Mouse (Mus musculus) megakaryocyte, embryonic 14.5 days (primary cell): ENCODE measurements around the gene Hacl1. TPM values are rescaled to one million over a fixed set of nuclear protein-coding genes. Genes with fewer than 3 reads are reported as not detected.

Experiments
- H3K27me3 ChIP-seq: replicated peaks from 2 replicates; pipeline ENCODE3; 2012; ENCODE audit warnings: inconsistent platforms
- H3K36me3 ChIP-seq: replicated peaks from 2 replicates; pipeline ENCODE3; 2012; ENCODE audit warnings: low read length, inconsistent platforms, mixed read lengths
- H3K4me1 ChIP-seq: 2 replicates; pipeline ENCODE4 v1.6.1; 2012; ENCODE audit warnings: inconsistent platforms
- H3K4me3 ChIP-seq: replicated peaks from 2 replicates; pipeline ENCODE3; 2012; ENCODE audit warnings: moderate library complexity, mild to moderate bottlenecking, inconsistent platforms
- H3K9me3 ChIP-seq: 2 replicates; pipeline ENCODE4 v1.6.1; 2012; ENCODE audit warnings: inconsistent platforms
- FLI1 ChIP-seq: IDR thresholded peaks from 2 replicates; pipeline ENCODE4 v1.6.1; 2012; ENCODE audit warnings: low read length, inconsistent platforms, mixed read lengths
- GATA1 ChIP-seq: IDR thresholded peaks from 3 replicates; pipeline ENCODE4 v1.6.1; 2012; ENCODE audit warnings: mixed read lengths, low read length, inconsistent platforms, borderline replicate concordance
- polyA plus RNA-seq: library from polyadenylated mRNA; stranded (reverse); fragments of >175 nt; gene quantifications from 2 replicates; pipeline ENCODE4 v1.2.3, GENCODE M21; 2012; ENCODE audit warnings: low replicate concordance; ENCODE audit not compliant: insufficient read depth

Hacl1 gene
- polyA plus RNA-seq, 1 experiment, result 2.9 TPM

DNA sequence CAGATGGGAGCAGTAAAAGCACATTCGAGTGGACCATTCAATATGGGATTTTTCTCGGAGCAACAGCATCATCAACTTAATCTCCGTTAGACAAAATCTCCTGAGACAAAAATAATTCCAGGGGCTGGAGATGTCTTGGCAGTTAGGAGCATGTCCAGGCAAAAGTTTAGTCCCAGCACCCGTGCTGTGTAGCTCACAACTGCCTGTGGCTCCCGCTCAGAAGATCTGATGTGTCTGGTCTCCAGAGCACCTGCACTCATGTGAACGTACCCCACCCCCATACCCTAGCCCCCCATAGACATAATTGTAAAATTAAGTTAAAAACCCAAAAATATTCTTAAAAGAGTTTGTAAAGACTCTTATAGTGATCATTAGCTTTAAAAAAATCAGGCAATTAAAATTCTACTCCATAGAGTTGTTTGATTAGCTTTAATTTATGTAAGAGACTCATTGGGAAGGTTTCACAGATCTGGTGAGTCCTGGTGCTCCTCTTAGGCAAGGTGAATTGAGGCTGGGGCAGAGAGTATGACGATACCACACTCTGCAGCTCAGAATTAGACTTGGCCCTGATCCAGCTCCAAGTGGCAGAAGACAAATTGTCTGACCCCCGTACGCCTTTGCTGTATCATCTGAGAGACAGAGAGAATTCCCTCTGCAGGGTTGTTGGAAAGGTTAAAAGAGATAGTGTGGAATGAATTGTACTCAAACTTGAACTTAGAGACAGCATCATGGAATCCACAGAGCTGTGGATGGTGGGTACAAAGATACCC, 62.9 kb downstream of the Hacl1 start:
- no peaks in the 10 kb centered on the region for H3K36me3 ChIP-seq
- H3K9me3 ChIP-seq, result peaks cover 9% of the 10 kb centered on the region
- TF ChIP-seq GATA1 (no peak), FLI1 (no peak)
- peaks cover 23% of the 10 kb centered on the region for H3K4me1 ChIP-seq
- H3K27me3 ChIP-seq, result peaks cover 49% of the 10 kb centered on the region
- no peak overlapping the region for H3K4me3 ChIP-seq

DNA sequence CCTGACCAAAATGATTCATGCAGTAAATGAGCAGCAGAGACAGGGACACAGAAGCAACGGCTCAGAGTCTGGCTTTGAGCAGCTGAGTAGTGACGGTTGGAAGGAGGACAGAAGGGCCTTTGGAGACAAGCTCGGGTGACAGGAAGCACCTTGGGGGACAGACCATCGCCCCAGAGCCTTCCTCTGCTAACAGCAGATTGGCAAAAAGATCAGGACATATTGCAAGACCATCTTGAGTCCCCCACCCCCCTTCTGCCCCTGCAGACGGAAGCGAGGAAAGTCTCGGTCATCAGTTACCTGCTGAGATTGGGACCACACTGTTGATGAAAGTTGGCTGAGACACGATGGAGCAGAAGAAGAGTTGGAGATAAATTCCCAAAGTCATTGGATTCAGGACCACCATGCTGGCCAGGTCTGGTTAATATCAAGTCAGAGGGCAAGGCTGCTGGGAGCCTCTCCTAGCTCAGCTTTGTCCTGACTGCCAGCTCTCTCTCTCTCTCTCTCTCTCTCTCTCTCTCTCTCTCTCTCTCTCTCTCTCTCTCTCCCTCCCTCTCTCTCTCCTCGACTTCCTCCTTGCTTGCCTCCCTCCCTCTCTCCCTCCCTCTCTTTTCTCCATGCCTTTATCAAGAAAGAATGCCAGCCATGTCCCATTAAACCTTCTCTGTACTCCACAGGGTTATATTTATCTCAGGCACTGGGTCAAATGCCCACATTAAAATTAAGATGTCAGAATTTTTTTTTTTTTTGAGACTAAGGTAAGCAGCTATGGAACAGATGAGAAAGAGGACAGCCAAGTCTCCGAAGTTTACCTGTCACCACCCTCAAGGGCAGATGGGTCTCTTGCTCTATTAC, 64.0 kb downstream of the Hacl1 start:
- Histone ChIP-seq H3K4me1 (peaks cover 33% of the 10 kb centered on the region), H3K27me3 (peaks cover 58% of the 10 kb centered on the region), H3K36me3 (no peaks in the 10 kb centered on the region), H3K4me3 (no peak overlapping the region), H3K9me3 (peaks cover 9% of the 10 kb centered on the region)
- TF ChIP-seq FLI1 (no peak), GATA1 (no peak)

DNA sequence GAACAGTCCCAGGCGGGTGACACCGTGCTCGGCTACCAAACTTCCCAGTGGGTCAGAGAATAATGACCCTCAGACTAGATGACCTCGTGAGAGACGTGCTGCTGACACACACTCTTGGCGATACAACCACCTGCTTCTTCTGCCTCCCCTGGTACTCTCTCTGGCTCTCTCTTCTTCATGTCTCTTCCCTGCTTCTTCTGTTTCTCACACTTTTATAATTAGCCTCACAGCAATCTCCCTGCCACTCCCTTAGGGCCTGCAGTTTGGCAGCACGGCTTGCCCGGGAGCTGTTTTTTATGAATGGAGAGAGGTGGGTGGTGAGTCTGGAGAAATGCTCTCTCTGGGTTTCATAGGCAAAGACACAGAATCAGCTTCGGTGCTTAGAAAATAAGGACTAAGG, 65.2 kb downstream of the Hacl1 start:
- H3K4me3 ChIP-seq, result no peak overlapping the region
- peaks cover 38% of the 10 kb centered on the region for H3K4me1 ChIP-seq
- no peaks in the 10 kb centered on the region for H3K36me3 ChIP-seq
- TF ChIP-seq FLI1, result no peak
- no peak for TF ChIP-seq GATA1
- H3K27me3 ChIP-seq, result peaks cover 61% of the 10 kb centered on the region
- H3K9me3 ChIP-seq, result peaks cover 2% of the 10 kb centered on the region; the same call in 1 of the 2 replicates

DNA sequence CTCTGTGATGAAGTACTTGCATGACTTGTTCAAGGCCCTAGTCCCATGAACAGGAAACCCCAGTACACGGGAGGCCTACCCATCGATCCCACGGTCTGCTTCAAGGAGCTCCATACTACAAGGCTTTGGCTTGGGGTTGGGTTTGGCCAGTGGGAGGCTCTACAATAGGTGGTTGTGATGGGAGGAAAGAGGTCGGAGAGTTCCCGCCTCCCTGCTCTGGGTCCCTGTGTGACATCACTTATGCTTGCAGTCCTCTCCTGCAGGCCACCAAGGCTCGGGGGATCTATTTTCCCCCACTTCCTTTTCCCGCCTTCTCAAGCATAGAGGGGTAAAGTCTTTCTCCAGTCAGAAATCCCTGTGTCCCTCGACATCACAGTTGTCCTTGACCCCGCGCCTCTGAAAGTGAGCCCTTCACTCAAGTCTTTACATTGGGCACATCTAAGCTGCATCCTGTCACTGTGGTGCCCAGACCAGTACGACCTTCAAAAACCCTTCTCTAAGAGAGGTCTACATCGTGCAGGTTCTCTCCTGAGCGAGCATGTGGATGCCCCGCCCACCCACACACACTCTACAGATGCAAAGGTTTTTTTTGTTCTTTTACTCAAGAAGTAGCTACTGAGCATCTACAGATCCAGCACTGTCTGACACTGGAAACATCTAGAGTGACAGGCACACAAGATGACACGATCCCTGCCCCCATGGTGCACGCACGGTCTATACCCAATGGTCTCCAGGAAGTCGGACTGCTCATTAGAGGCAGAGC, 66.0 kb downstream of the Hacl1 start:
- TF ChIP-seq FLI1 (no peak), GATA1 (no peak)

DNA sequence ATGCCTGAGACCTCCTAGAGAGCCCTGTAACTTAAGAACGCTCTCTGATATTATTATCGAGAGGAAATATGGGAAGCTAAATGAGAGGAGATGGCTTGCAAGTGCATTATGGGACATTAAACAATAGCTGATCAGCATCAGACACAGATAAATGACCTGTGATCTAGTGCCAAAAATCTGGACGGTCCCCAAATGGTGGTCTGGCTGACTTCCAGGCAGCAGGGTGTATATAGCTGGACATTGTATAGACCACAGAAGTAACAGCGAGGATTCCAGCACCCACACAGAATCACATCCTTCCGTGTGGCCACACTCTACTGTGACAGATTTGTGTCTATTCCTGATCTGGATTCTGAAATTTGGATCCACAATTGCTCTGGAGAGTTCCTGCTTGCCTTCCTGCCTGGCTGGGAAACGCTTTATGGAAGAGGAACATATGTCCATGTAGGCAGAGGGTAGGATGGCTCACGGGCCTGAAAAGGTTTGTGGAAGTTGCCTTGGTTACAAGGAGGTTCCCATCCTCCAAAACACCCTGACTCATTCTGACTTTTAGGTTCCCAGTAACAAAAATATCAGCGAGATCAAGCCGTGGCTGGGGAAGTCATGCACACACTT, 68.4 kb downstream of the Hacl1 start:
- Histone ChIP-seq H3K9me3 (no peaks in the 10 kb centered on the region), H3K4me3 (peak overlapping the region; percentile 57), H3K36me3 (no peaks in the 10 kb centered on the region), H3K27me3 (peaks cover 51% of the 10 kb centered on the region), H3K4me1 (peaks cover 66% of the 10 kb centered on the region)
- TF ChIP-seq FLI1 (no peak), GATA1 (no peak)

More for the DNA sequence above, 66.0 kb downstream of the Hacl1 start:
- peaks cover 57% of the 10 kb centered on the region for H3K27me3 ChIP-seq
- peaks cover 44% of the 10 kb centered on the region for H3K4me1 ChIP-seq
- H3K36me3 ChIP-seq, result no peaks in the 10 kb centered on the region
- H3K9me3 ChIP-seq, result no peaks in the 10 kb centered on the region
- H3K4me3 ChIP-seq, result no peak overlapping the region

DNA sequence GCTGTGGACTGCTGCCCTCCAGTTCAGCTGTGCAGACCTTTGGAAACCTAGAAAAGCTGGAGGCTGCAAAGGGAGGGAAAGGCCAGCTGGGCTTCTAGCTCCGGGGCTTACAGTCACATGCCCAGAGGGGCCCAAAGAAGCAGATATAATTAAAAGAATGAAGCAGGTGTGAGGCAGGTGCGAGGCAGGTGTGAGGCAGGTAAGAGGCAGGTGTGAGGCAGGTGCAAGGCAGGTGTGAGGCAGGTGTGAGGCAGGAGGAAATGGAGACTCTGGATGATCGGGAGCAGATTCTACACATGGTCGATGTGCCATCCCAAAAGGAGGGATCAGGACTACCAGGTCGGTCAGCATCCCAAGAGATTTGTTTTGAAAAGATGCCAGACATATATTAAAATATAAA, 69.7 kb downstream of the Hacl1 start:
- H3K4me1 ChIP-seq, result peaks cover 62% of the 10 kb centered on the region
- no peaks in the 10 kb centered on the region for H3K9me3 ChIP-seq
- no peak overlapping the region for H3K4me3 ChIP-seq
- no peaks in the 10 kb centered on the region for H3K36me3 ChIP-seq
- H3K27me3 ChIP-seq, result peaks cover 41% of the 10 kb centered on the region
- TF ChIP-seq GATA1, result no peak
- TF ChIP-seq FLI1, result no peak

DNA sequence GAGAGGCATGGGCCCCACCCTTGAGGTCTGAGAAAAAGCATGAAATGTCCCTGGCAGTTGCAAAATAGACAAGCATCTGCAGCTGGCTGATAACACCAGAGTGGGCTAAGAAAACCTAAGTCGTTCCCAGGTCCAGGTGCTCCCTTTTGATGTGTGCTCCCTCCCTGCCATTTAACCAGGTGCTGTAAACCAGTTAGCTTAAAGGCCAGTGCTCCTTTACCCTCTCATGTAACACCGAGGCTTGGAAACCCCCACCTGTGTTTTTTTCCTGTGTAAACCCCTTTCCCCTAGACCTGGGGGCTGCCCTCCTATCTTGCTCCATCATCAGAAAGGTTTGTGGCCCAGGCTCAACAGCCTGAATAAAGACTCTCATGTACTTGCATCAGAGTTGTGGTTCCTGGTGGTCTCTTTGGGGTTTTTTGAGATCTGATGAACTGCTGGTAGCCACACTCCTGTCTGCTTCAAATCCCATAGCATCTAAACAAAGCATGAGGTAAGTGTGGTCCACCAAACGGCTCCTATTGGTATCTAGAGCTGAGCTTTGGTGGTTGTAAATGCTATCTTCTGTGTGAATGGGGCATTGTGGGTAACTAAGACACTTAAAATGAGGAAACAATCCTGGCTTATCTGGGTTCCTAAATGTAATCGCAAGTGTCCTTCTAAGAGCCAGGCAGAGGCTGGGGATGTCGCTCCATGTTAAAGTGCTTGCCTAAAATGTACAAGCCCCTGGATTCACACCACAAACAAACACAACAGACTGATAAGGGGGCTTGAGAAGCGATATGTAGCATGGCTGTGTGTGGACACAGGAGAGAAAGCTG, 70.7 kb downstream of the Hacl1 start:
- H3K4me1 ChIP-seq, result peaks cover 62% of the 10 kb centered on the region
- no peaks in the 10 kb centered on the region for H3K36me3 ChIP-seq
- TF ChIP-seq GATA1, result no peak
- no peak for TF ChIP-seq FLI1
- H3K4me3 ChIP-seq, result no peak overlapping the region
- peaks cover 36% of the 10 kb centered on the region for H3K27me3 ChIP-seq
- no peaks in the 10 kb centered on the region for H3K9me3 ChIP-seq

DNA sequence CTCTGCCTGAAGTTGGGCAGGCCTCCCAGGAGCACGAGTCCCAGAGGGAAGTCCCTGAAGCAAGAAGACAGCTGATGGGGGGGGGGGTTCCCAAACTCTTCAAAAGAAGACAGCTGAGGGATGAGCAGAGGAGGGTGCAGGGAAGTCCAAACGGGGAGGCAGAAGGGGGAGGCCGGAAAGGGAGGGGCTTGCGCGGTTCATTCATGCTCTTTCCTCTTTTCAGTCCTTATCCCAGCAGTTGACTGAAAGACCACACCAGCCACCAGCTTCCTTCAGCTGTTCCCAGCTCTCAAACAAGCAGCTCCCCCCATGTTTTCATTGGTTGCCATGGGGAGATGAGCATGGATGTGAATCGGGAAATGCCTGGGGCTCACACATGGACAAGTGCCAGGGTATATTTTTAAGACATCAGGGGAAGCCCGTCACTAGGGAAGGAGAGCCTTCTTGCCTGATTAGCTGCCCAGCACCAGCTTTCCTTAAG, 71.9 kb downstream of the Hacl1 start:
- peaks cover 28% of the 10 kb centered on the region for H3K27me3 ChIP-seq
- H3K36me3 ChIP-seq, result no peaks in the 10 kb centered on the region
- TF ChIP-seq FLI1, result no peak
- no peak for TF ChIP-seq GATA1
- no peaks in the 10 kb centered on the region for H3K9me3 ChIP-seq
- H3K4me1 ChIP-seq, result peaks cover 63% of the 10 kb centered on the region
- peak overlapping the region; percentile 9 for H3K4me3 ChIP-seq
